Mouse (Mus musculus) midbrain, embryonic 10.5 days (tissue): Measurements from ENCODE around the gene Uqcr10. TPM values are rescaled to one million over a fixed set of nuclear protein-coding genes. Genes with fewer than 3 reads are reported as not detected.

Source experiments
- DNase-seq: peaks from one replicate; pipeline ENCODE4 v3.0.0-alpha.2; 2017; ENCODE audit warnings: low spot score
- H3K27ac ChIP-seq: fragments of 300-500 bp; sonication (generic); replicated peaks from 2 replicates; pipeline ENCODE4 v1.5.1; 2016; ENCODE audit warnings: mild to moderate bottlenecking
- H3K27me3 ChIP-seq: fragments of 300-500 bp; sonication (generic); 2 replicates; pipeline ENCODE4 v1.6.1; 2016; ENCODE audit warnings: low read depth, mild to moderate bottlenecking; ENCODE audit not compliant: poor library complexity, severe bottlenecking
- H3K36me3 ChIP-seq: fragments of 300-500 bp; sonication (generic); 2 replicates; pipeline ENCODE4 v1.6.1; 2016; ENCODE audit warnings: mild to moderate bottlenecking, moderate library complexity
- H3K4me1 ChIP-seq: fragments of 300-500 bp; sonication (generic); 2 replicates; pipeline ENCODE4 v1.6.1; 2016
- H3K4me3 ChIP-seq: fragments of 300-500 bp; sonication (generic); 2 replicates; pipeline ENCODE4 v1.5.1; 2016; ENCODE audit warnings: mild to moderate bottlenecking, moderate library complexity
- H3K9me3 ChIP-seq: fragments of 300-500 bp; sonication (generic); replicated peaks from 2 replicates; pipeline ENCODE4 v1.6.1; 2016; ENCODE audit warnings: mild to moderate bottlenecking
- WGBS: fragments of 180-500 bp; shearing (Covaris S2); methylation state at CpG from one replicate; pipeline ENCODE4 v1.1.7; 2016; 5-methylcytosine and 5-hydroxymethylcytosine counted together
- polyA plus RNA-seq: library from polyadenylated mRNA; unstranded; fragments of >200 nt; fragmentation: Nextera tagmentation; extraction: Ambion mirVana; gene quantifications from 2 replicates; pipeline ENCODE4 v1.2.1, GENCODE M21; 2016

Uqcr10 gene
- polyA plus RNA-seq, 1 experiment from 2014 or later: 680 TPM

- no peak for DNase-seq
These were observed 1.0 kb upstream of the Uqcr10 start for GRCm38 (mm10) chr11:4705178-4705577.

GRCm38 (mm10) chr11:4703688-4704071, 462 bp downstream of the Uqcr10 start:
- no peak for DNase-seq
- Histone ChIP-seq H3K27me3 (no peaks in the 10 kb centered on the region), H3K4me1 (peaks cover 21% of the 10 kb centered on the region), H3K27ac (peak overlapping the region; percentile 89), H3K9me3 (no peaks in the 10 kb centered on the region), H3K36me3 (peaks cover 29% of the 10 kb centered on the region), H3K4me3 (peak overlapping the region; percentile 90)
- WGBS: 7% methylated on average over 12 of the region's 12 CpGs

More at GRCm38 (mm10) chr11:4705178-4705577, 1.0 kb upstream of the Uqcr10 start:
- H3K9me3 ChIP-seq: no peaks in the 10 kb centered on the region
- peaks cover 24% of the 10 kb centered on the region for H3K36me3 ChIP-seq
- peaks cover 21% of the 10 kb centered on the region for H3K4me1 ChIP-seq
- peak overlapping the region; percentile 89 for H3K27ac ChIP-seq
- H3K27me3 ChIP-seq: no peaks in the 10 kb centered on the region
- H3K4me3 ChIP-seq: peak overlapping the region; percentile 90
- 10% methylated on average over 4 of the region's 4 CpGs for WGBS

GRCm38 (mm10) chr11:4700726-4701125, 3.4 kb downstream of the Uqcr10 start:
- 86% methylated on average over 8 of the region's 8 CpGs for WGBS
- H3K4me3 ChIP-seq: no peak overlapping the region
- no peak for DNase-seq

GRCm38 (mm10) chr11:4697043-4697983, 6.8 kb downstream of the Uqcr10 start:
- no peak overlapping the region for H3K4me3 ChIP-seq
- H3K9me3 ChIP-seq: 0 out of 2 replicates have a peak, but pooled peaks cover 3% of the 10 kb centered on the region
- no peaks in the 10 kb centered on the region for H3K4me1 ChIP-seq
- no peak for DNase-seq
- WGBS: 70% methylated on average over 7 of the region's 7 CpGs
- peaks cover 26% of the 10 kb centered on the region for H3K36me3 ChIP-seq
- no peak overlapping the region for H3K27ac ChIP-seq
- no peaks in the 10 kb centered on the region for H3K27me3 ChIP-seq

More at GRCm38 (mm10) chr11:4700726-4701125, 3.4 kb downstream of the Uqcr10 start:
- Histone ChIP-seq H3K27ac (no peak overlapping the region), H3K36me3 (peaks cover 29% of the 10 kb centered on the region), H3K27me3 (no peaks in the 10 kb centered on the region), H3K9me3 (no peaks in the 10 kb centered on the region), H3K4me1 (peaks cover 20% of the 10 kb centered on the region)

- Histone ChIP-seq H3K36me3 (no peaks in the 10 kb centered on the region), H3K4me1 (no peaks in the 10 kb centered on the region), H3K27ac (no peak overlapping the region), H3K27me3 (no peaks in the 10 kb centered on the region), H3K4me3 (no peak overlapping the region), H3K9me3 (0 out of 2 replicates have a peak, but pooled peaks cover 3% of the 10 kb centered on the region)
- no peak for DNase-seq
- 94% methylated on average over 11 of the region's 11 CpGs for WGBS
These were observed 12.0 kb downstream of the Uqcr10 start for GRCm38 (mm10) chr11:4692162-4692561.

- Histone ChIP-seq H3K9me3 (0 out of 2 replicates have a peak, but pooled peaks cover 3% of the 10 kb centered on the region), H3K27ac (no peak overlapping the region), H3K36me3 (no peaks in the 10 kb centered on the region), H3K4me1 (no peaks in the 10 kb centered on the region), H3K27me3 (no peaks in the 10 kb centered on the region), H3K4me3 (no peak overlapping the region)
- no peak for DNase-seq
- WGBS: 69% methylated on average over 10 of the region's 10 CpGs
These were observed 12.9 kb downstream of the Uqcr10 start for GRCm38 (mm10) chr11:4691213-4691612.

- Histone ChIP-seq H3K27me3 (no peaks in the 10 kb centered on the region), H3K36me3 (no peaks in the 10 kb centered on the region), H3K9me3 (0 out of 2 replicates have a peak, but pooled peaks cover 3% of the 10 kb centered on the region), H3K4me1 (no peaks in the 10 kb centered on the region), H3K4me3 (no peak overlapping the region), H3K27ac (no peak overlapping the region)
- DNase-seq: no peak
- WGBS: 87% methylated on average over 7 of the region's 7 CpGs
These were observed 13.8 kb downstream of the Uqcr10 start for GRCm38 (mm10) chr11:4690353-4690752.

- no peak for DNase-seq
- H3K9me3 ChIP-seq: no peaks in the 10 kb centered on the region
- H3K4me3 ChIP-seq: no peak overlapping the region
- H3K27ac ChIP-seq: no peak overlapping the region
- WGBS: 71% methylated on average over 11 of the region's 11 CpGs
- H3K27me3 ChIP-seq: no peaks in the 10 kb centered on the region
- H3K36me3 ChIP-seq: peaks cover 9% of the 10 kb centered on the region
- H3K4me1 ChIP-seq: no peaks in the 10 kb centered on the region
These were observed 15.3 kb downstream of the Uqcr10 start for GRCm38 (mm10) chr11:4688632-4689380.

- 82% methylated on average over 3 of the region's 3 CpGs for WGBS
- H3K36me3 ChIP-seq: peaks cover 18% of the 10 kb centered on the region
- no peak overlapping the region for H3K27ac ChIP-seq
These were observed 16.3 kb downstream of the Uqcr10 start for GRCm38 (mm10) chr11:4687874-4688273.

GRCm38 (mm10) chr11:4687027-4687426, 17.1 kb downstream of the Uqcr10 start:
- DNase-seq: no peak
- Histone ChIP-seq H3K9me3 (no peaks in the 10 kb centered on the region), H3K4me3 (no peak overlapping the region), H3K27me3 (no peaks in the 10 kb centered on the region), H3K27ac (no peak overlapping the region), H3K36me3 (peaks cover 26% of the 10 kb centered on the region), H3K4me1 (no peaks in the 10 kb centered on the region)
- 64% methylated on average over 3 of the region's 3 CpGs for WGBS

More at GRCm38 (mm10) chr11:4687874-4688273, 16.3 kb downstream of the Uqcr10 start:
- Histone ChIP-seq H3K4me1 (no peaks in the 10 kb centered on the region), H3K4me3 (no peak overlapping the region), H3K9me3 (no peaks in the 10 kb centered on the region), H3K27me3 (no peaks in the 10 kb centered on the region)
- DNase-seq: no peak

GRCm38 (mm10) chr11:4685510-4685909, 18.6 kb downstream of the Uqcr10 start:
- DNase-seq: no peak

GRCm38 (mm10) chr11:4685071-4685470, 19.1 kb downstream of the Uqcr10 start:
- no peak overlapping the region for H3K27ac ChIP-seq
- H3K4me3 ChIP-seq: no peak overlapping the region
- H3K27me3 ChIP-seq: no peaks in the 10 kb centered on the region
- DNase-seq: no peak
- 93% methylated on average over 4 of the region's 4 CpGs for WGBS
- no peaks in the 10 kb centered on the region for H3K9me3 ChIP-seq
- peaks cover 46% of the 10 kb centered on the region for H3K36me3 ChIP-seq
- no peaks in the 10 kb centered on the region for H3K4me1 ChIP-seq

More at GRCm38 (mm10) chr11:4685510-4685909, 18.6 kb downstream of the Uqcr10 start:
- H3K4me1 ChIP-seq: no peaks in the 10 kb centered on the region
- WGBS: 91% methylated on average over 5 of the region's 5 CpGs
- H3K36me3 ChIP-seq: peaks cover 42% of the 10 kb centered on the region
- H3K27ac ChIP-seq: no peak overlapping the region
- no peaks in the 10 kb centered on the region for H3K27me3 ChIP-seq
- H3K4me3 ChIP-seq: no peak overlapping the region
- no peaks in the 10 kb centered on the region for H3K9me3 ChIP-seq
